Mouse (Mus musculus): ENCODE measurements around the gene Cdkl1. TPM values are rescaled to one million over a fixed set of nuclear protein-coding genes. Genes with fewer than 3 reads are reported as not detected.

Gene Cdkl1
- total and polyA plus RNA-seq, 3 experiments, result 0.31 TPM; not detected in 2

DNA sequence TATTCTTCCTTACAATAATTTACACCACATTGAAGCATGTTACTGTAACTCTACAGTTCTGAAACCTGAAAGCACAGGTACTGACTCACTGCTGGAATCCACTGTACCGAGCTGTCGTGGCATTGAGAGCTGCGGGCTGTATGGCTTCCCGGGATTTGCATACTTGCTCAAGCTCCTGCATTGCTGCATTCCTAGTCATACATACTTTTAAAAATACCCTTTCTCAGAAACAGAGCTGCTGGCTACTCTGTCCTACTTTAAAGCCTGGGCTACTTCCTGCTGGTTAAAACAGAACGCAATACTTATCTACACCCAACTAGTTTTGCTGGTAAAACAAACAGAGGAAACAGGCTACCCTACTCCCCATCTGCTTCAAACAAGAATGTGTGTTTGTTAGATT is 46.9 kb downstream of the Cdkl1 start:
- H3K4me2 ChIP-seq (ENCODE audit: insufficient read depth, low read depth, poor library complexity, severe bottlenecking), result no peak overlapping the region
- H3K4me1 ChIP-seq (ENCODE audit: control insufficient read depth in 1 of 2, insufficient read depth in 2 of 2), result no peaks in the 10 kb centered on the region
- TF ChIP-seq RAD21 (IDR thresholded peaks at IDR 0.05; ENCODE audit: low read depth, low read length), result no peak
- no peak for TF ChIP-seq MAX (IDR thresholded peaks at IDR 0.05; ENCODE audit: low read length)
- no peak for TF ChIP-seq MXI1 (IDR thresholded peaks at IDR 0.05; ENCODE audit: low read depth, low read length)
- TF ChIP-seq SIN3A (IDR thresholded peaks at IDR 0.05; ENCODE audit: low read length), result no peak
- TF ChIP-seq SMC3 (IDR thresholded peaks at IDR 0.05; ENCODE audit: low read depth, low read length), result no peak
- no peak for TF ChIP-seq NRF1 (IDR thresholded peaks at IDR 0.05; ENCODE audit: low read depth, low read length)
- TF ChIP-seq CHD1 (IDR thresholded peaks at IDR 0.05; ENCODE audit: low read depth, low read length), result no peak
- no peaks in the 10 kb centered on the region for H3K9me3 ChIP-seq (replicated peaks; ENCODE audit: low read length)
- no peaks in the 10 kb centered on the region for H3K27me3 ChIP-seq (replicated peaks)
- H3K36me3 ChIP-seq (replicated peaks in 1 of 2; ENCODE audit: control insufficient read depth in 1 of 2, insufficient read depth in 1 of 2, low read length in 1 of 2), result peaks cover 2 to 23% of the 10 kb centered on the region in 2 experiments
- no peak for DNase-seq (ENCODE audit: extremely low read depth)
- no peak overlapping the region for H3K27ac ChIP-seq (ENCODE audit: insufficient read depth, low read depth)
- in situ Hi-C loops (cut with MboI; ENCODE audit: low pct_ligation_motif_present, low pct_unique_long_range_greater_than_20kb, low sequenced_read_pairs), result no loop called here
- dilution Hi-C loops (cut with MboI; ENCODE audit: extremely low pct_ligation_motif_present, extremely low pct_unique_long_range_greater_than_20kb, low sequenced_read_pairs), result no loop called here
- H3K9ac ChIP-seq (ENCODE audit: insufficient read depth, low read depth), result no peak overlapping the region
- H3K4me3 ChIP-seq (replicated peaks in 1 of 3; ENCODE audit: low read depth in 2 of 3, low read length in 2 of 3, poor library complexity in 1 of 3), result no peak overlapping the region
- no peaks in the 10 kb centered on the region for H3K79me2 ChIP-seq (replicated peaks; ENCODE audit: control insufficient read depth, extremely low read depth, insufficient read depth, poor library complexity, severe bottlenecking)

DNA sequence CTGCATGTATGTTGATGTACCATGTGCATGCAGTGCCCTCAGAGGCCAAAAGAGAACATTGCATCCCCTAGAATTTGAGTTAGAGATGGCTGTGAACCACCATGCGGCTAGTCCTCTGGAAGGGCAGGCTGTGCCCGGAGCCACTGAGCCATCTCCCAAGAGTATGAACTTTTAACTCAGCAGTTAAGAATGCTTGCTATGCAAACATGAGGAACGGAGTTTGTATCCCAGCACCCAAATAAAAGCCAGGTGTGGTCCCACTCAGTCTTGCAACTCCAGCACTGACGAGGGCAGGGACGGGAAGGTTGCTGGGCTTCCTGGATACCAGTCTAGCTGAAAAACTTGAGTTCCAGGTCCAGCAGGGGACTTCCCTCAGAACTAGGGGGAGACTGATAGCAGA is 49.1 kb downstream of the Cdkl1 start:
- H3K79me2 ChIP-seq (replicated peaks; ENCODE audit: control insufficient read depth, extremely low read depth, insufficient read depth, poor library complexity, severe bottlenecking), result no peaks in the 10 kb centered on the region
- peaks cover 2 to 23% of the 10 kb centered on the region in 2 experiments for H3K36me3 ChIP-seq (replicated peaks in 1 of 2; ENCODE audit: control insufficient read depth in 1 of 2, insufficient read depth in 1 of 2, low read length in 1 of 2)
- TF ChIP-seq HCFC1 (IDR thresholded peaks at IDR 0.05; ENCODE audit: low read depth, low read length) (no peak), GABPA (IDR thresholded peaks at IDR 0.05; ENCODE audit: insufficient replicate concordance, low read depth, low read length) (no peak), ZKSCAN1 (IDR thresholded peaks at IDR 0.05; ENCODE audit: borderline replicate concordance, low read depth, low read length) (no peak), CTCF (conservative IDR thresholded peaks at IDR 0.05 in 1 of 2, IDR thresholded peaks at IDR 0.05 in 1 of 2; ENCODE audit: low read depth in 2 of 2, low read length in 2 of 2) (0 out of 4 replicates have a peak, but pooled peaks of 1 of the 2 experiments have one; percentile 10), MYC (IDR thresholded peaks at IDR 0.05; ENCODE audit: low read depth, low read length) (no peak), MAZ (IDR thresholded peaks at IDR 0.05; ENCODE audit: low read depth, low read length) (no peak)
- H3K27ac ChIP-seq (ENCODE audit: insufficient read depth, low read depth), result no peak overlapping the region
- H3K4me1 ChIP-seq (ENCODE audit: control insufficient read depth in 1 of 2, insufficient read depth in 2 of 2), result no peaks in the 10 kb centered on the region
- no peak overlapping the region for H3K9ac ChIP-seq (ENCODE audit: insufficient read depth, low read depth)
- no peaks in the 10 kb centered on the region for H3K9me3 ChIP-seq (replicated peaks; ENCODE audit: low read length)
- no peak overlapping the region for H3K4me2 ChIP-seq (ENCODE audit: insufficient read depth, low read depth, poor library complexity, severe bottlenecking)
- no peak overlapping the region for H3K4me3 ChIP-seq (replicated peaks in 1 of 3; ENCODE audit: low read depth in 2 of 3, low read length in 2 of 3, poor library complexity in 1 of 3)
- DNase-seq (ENCODE audit: extremely low read depth), result no peak
- in situ Hi-C loops (cut with MboI; ENCODE audit: low pct_ligation_motif_present, low pct_unique_long_range_greater_than_20kb, low sequenced_read_pairs) (no loop called here), dilution Hi-C loops (cut with MboI; ENCODE audit: extremely low pct_ligation_motif_present, extremely low pct_unique_long_range_greater_than_20kb, low sequenced_read_pairs) (no loop called here)
- H3K27me3 ChIP-seq (replicated peaks), result no peaks in the 10 kb centered on the region

DNA sequence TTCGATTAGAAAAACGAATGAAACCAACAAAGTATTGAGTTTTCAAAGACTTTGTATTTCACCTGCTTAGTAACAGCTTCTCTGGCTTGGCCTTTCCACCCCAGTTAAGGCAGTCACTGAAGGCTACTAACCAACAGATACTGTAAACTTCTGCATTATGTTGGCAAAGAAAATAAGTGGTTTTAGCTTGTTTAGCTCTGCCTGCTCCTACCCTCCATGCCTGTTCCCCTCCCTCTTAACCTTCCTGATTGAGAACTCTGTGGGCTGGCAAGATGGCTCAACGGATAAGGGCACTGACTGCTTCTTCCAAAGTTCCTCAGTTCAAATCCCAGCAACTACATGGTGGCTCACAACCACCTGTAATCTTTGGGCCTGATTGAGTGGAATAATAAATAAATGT is 57.1 kb downstream of the Cdkl1 start:
- Histone ChIP-seq H3K36me3 (replicated peaks in 1 of 2; ENCODE audit: control insufficient read depth in 1 of 2, insufficient read depth in 1 of 2, low read length in 1 of 2) (peaks cover 0 to 6% of the 10 kb centered on the region in 2 experiments), H3K9me3 (replicated peaks; ENCODE audit: low read length) (no peaks in the 10 kb centered on the region), H3K27ac (ENCODE audit: insufficient read depth, low read depth) (no peak overlapping the region), H3K9ac (ENCODE audit: insufficient read depth, low read depth) (peak overlapping the region; percentile 40; the same call in 1 of the 2 replicates), H3K4me2 (ENCODE audit: insufficient read depth, low read depth, poor library complexity, severe bottlenecking) (peak overlapping the region; percentile 71; the same call in 1 of the 2 replicates), H3K4me1 (ENCODE audit: control insufficient read depth in 1 of 2, insufficient read depth in 2 of 2) (peaks cover 0 to 4% of the 10 kb centered on the region in 2 experiments; a peak in 2 of 4 replicates), H3K27me3 (replicated peaks) (no peaks in the 10 kb centered on the region), H3K79me2 (replicated peaks; ENCODE audit: control insufficient read depth, extremely low read depth, insufficient read depth, poor library complexity, severe bottlenecking) (no peaks in the 10 kb centered on the region), H3K4me3 (replicated peaks in 1 of 3; ENCODE audit: low read depth in 2 of 3, low read length in 2 of 3, poor library complexity in 1 of 3) (no peak overlapping the region)
- DNase-seq (ENCODE audit: extremely low read depth), result no peak
- TF ChIP-seq MAX (IDR thresholded peaks at IDR 0.05; ENCODE audit: low read length) (no peak), RCOR1 (conservative IDR thresholded peaks at IDR 0.05; ENCODE audit: low read depth, low read length) (no peak), MAZ (IDR thresholded peaks at IDR 0.05; ENCODE audit: low read depth, low read length) (no peak), CHD1 (IDR thresholded peaks at IDR 0.05; ENCODE audit: low read depth, low read length) (no peak), MYC (IDR thresholded peaks at IDR 0.05; ENCODE audit: low read depth, low read length) (no peak), PAX5 (IDR thresholded peaks at IDR 0.05; ENCODE audit: low read length) (no peak), E2F4 (IDR thresholded peaks at IDR 0.05; ENCODE audit: insufficient replicate concordance, low read depth, low read length) (no peak)
- dilution Hi-C loops (cut with MboI; ENCODE audit: extremely low pct_ligation_motif_present, extremely low pct_unique_long_range_greater_than_20kb, low sequenced_read_pairs) (no loop called here), in situ Hi-C loops (cut with MboI; ENCODE audit: low pct_ligation_motif_present, low pct_unique_long_range_greater_than_20kb, low sequenced_read_pairs) (no loop called here)
